Mouse (Mus musculus) ES-E14 (cell line): ENCODE measurements around the gene Pcdh15. TPM values are rescaled to one million over a fixed set of nuclear protein-coding genes. Genes with fewer than 3 reads are reported as not detected.

Experiments
- DNase-seq: peaks from one replicate; pipeline ENCODE4 v3.0.0-alpha.2; 2013; ENCODE audit warnings: low read depth, low spot score
- H3K27ac ChIP-seq: 2 replicates; pipeline ENCODE4 v1.5.1; 2012; ENCODE audit warnings: low read depth, mild to moderate bottlenecking, low read length, moderate library complexity, mixed read lengths; ENCODE audit not compliant: poor library complexity, insufficient read depth, severe bottlenecking
- H3K36me3 ChIP-seq: 2 replicates; pipeline ENCODE4 v1.6.1; 2012; ENCODE audit warnings: mild to moderate bottlenecking, low read length, moderate library complexity, mixed read lengths; ENCODE audit not compliant: control insufficient read depth, poor library complexity, insufficient read depth, severe bottlenecking
- H3K4me1 ChIP-seq, 2 experiments: fragments of 150-350 bp in 1 of 2; sonication (generic) in 1 of 2; 2 replicates each; pipeline ENCODE4 v1.6.1; 2012; ENCODE audit warnings: low read length in 2 of 2, mild to moderate bottlenecking in 1 of 2, mixed read lengths in 1 of 2; ENCODE audit not compliant: control insufficient read depth in 2 of 2, insufficient read depth in 2 of 2, poor library complexity in 1 of 2
- H3K4me3 ChIP-seq, 2 experiments: fragments of 150-350 bp in 1 of 2; sonication (generic) in 1 of 2; 2 replicates each; pipeline ENCODE4 v1.5.1; 2012; ENCODE audit warnings: low read length in 2 of 2, low read depth in 1 of 2, mild to moderate bottlenecking in 1 of 2, mixed read lengths in 1 of 2; ENCODE audit not compliant: insufficient read depth in 1 of 2, poor library complexity in 1 of 2, severe bottlenecking in 1 of 2
- H3K9ac ChIP-seq: 2 replicates; pipeline ENCODE4 v1.6.1; 2012; ENCODE audit warnings: low read depth, mild to moderate bottlenecking, low read length, mixed read lengths; ENCODE audit not compliant: poor library complexity, insufficient read depth, severe bottlenecking
- H3K9me3 ChIP-seq: fragments of 150-350 bp; sonication (generic); 2 replicates; pipeline ENCODE4 v1.6.1; 2012; ENCODE audit warnings: low read depth, mild to moderate bottlenecking, low read length; ENCODE audit not compliant: control insufficient read depth, insufficient read depth
- CHD2 ChIP-seq: IDR thresholded peaks from 2 replicates; pipeline ENCODE4 v1.6.1; 2014; ENCODE audit warnings: mild to moderate bottlenecking, low read depth, low read length, inconsistent platforms
- HCFC1 ChIP-seq: IDR thresholded peaks from 2 replicates; pipeline ENCODE4 v1.6.1; 2012; ENCODE audit warnings: low read length, inconsistent platforms, borderline replicate concordance; ENCODE audit not compliant: insufficient read depth
- MAFK ChIP-seq: IDR thresholded peaks from 2 replicates; pipeline ENCODE4 v1.6.1; 2014; ENCODE audit warnings: mild to moderate bottlenecking, low read depth, low read length, inconsistent platforms; ENCODE audit not compliant: insufficient read depth
- ZC3H11A ChIP-seq: IDR thresholded peaks from 2 replicates; pipeline ENCODE4 v1.6.1; 2012; ENCODE audit warnings: low read depth, mild to moderate bottlenecking, inconsistent platforms, low read length, borderline replicate concordance
- ZNF384 ChIP-seq: IDR thresholded peaks from 2 replicates; pipeline ENCODE4 v1.6.1; 2012; ENCODE audit warnings: low read depth, low read length, inconsistent platforms
- in situ Hi-C, 2 experiments: fragments of 600-800 bp; cut with MboI; formaldehyde crosslinking; loops; one replicate each; pipeline ENCODE4 v1.15.1; 2025; ENCODE audit warnings: low sequenced_read_pairs in 2 of 2, inconsistent platforms in 1 of 2; ENCODE audit not compliant: unreplicated experiment in 2 of 2
- total RNA-seq: library from RNA; depleted of rRNA; stranded (reverse); fragments of 300-350 nt; gene quantifications from 2 replicates; pipeline ENCODE4 v1.2.3, GENCODE M21; 2012

Gene Pcdh15
- total RNA-seq, 1 experiment: 0.04 TPM

GRCm38 (mm10) chr10:73154544-73154943, 55.4 kb downstream of the Pcdh15 start:
- TF ChIP-seq CHD2 (no peak), MAFK (no peak), ZNF384 (no peak), HCFC1 (no peak), ZC3H11A (no peak)
- H3K4me1 ChIP-seq: no peaks in the 10 kb centered on the region

GRCm38 (mm10) chr10:73161757-73162156, 62.6 kb downstream of the Pcdh15 start:
- H3K36me3 ChIP-seq: no peaks in the 10 kb centered on the region
- in situ Hi-C loops: no loop called here
- no peaks in the 10 kb centered on the region for H3K9me3 ChIP-seq
- no peak overlapping the region for H3K9ac ChIP-seq
- TF ChIP-seq ZC3H11A: no peak
- no peak for TF ChIP-seq MAFK
- TF ChIP-seq HCFC1: no peak
- TF ChIP-seq ZNF384: no peak
- TF ChIP-seq CHD2: no peak
- no peak for DNase-seq
- no peak overlapping the region for H3K27ac ChIP-seq
- H3K4me3 ChIP-seq: no peak overlapping the region
- H3K4me1 ChIP-seq: no peaks in the 10 kb centered on the region

More at GRCm38 (mm10) chr10:73154544-73154943, 55.4 kb downstream of the Pcdh15 start:
- H3K36me3 ChIP-seq: no peaks in the 10 kb centered on the region
- DNase-seq: no peak
- no peaks in the 10 kb centered on the region for H3K9me3 ChIP-seq
- H3K27ac ChIP-seq: no peak overlapping the region
- no peak overlapping the region for H3K9ac ChIP-seq
- H3K4me3 ChIP-seq: no peak overlapping the region
- in situ Hi-C loops: no loop called here

GRCm38 (mm10) chr10:73216001-73216400, 116.9 kb downstream of the Pcdh15 start:
- Histone ChIP-seq H3K9me3 (no peaks in the 10 kb centered on the region), H3K4me1 (no peaks in the 10 kb centered on the region), H3K27ac (no peak overlapping the region), H3K36me3 (no peaks in the 10 kb centered on the region), H3K4me3 (no peak overlapping the region), H3K9ac (no peak overlapping the region)
- TF ChIP-seq HCFC1: no peak
- in situ Hi-C loops: no loop called here
- DNase-seq: no peak

- H3K4me3 ChIP-seq: no peak overlapping the region
- TF ChIP-seq HCFC1 (no peak), ZC3H11A (no peak), CHD2 (no peak), ZNF384 (no peak), MAFK (no peak)
- no peaks in the 10 kb centered on the region for H3K9me3 ChIP-seq
- in situ Hi-C loops: no loop called here
- no peaks in the 10 kb centered on the region for H3K4me1 ChIP-seq
- H3K36me3 ChIP-seq: no peaks in the 10 kb centered on the region
- no peak for DNase-seq
- H3K27ac ChIP-seq: no peak overlapping the region
- H3K9ac ChIP-seq: no peak overlapping the region
Observed at GRCm38 (mm10) chr10:73242294-73242693, 143.2 kb downstream of the Pcdh15 start.

GRCm38 (mm10) chr10:73280438-73280837, 181.3 kb downstream of the Pcdh15 start:
- H3K27ac ChIP-seq: no peak overlapping the region
- no peaks in the 10 kb centered on the region for H3K4me1 ChIP-seq
- in situ Hi-C loops: no loop called here
- H3K9me3 ChIP-seq: no peaks in the 10 kb centered on the region
- no peak for DNase-seq
- no peak for TF ChIP-seq HCFC1
- no peak overlapping the region for H3K4me3 ChIP-seq
- H3K9ac ChIP-seq: no peak overlapping the region
- H3K36me3 ChIP-seq: no peaks in the 10 kb centered on the region
